Mouse (Mus musculus) cerebellum, adult 18-20 months (tissue): ENCODE results near the gene Axl.
A peak's percentile ranks its signal among the peaks of the same experiment; 100 is the strongest.
"Not testable (repeated sequence)": the region's sequence is repeated elsewhere in the genome, so short reads cannot be mapped to it uniquely, and the experiment has no call there.

Source experiments
- DNase-seq, 2 experiments: peaks; one replicate each; pipeline ENCODE4 v3.0.0; 2021

Axl gene

GRCm38 (mm10) chr7:25792966-25793365 lies 4.5 kb upstream of the Axl start:
- not testable (repeated sequence) for DNase-seq

DNA sequence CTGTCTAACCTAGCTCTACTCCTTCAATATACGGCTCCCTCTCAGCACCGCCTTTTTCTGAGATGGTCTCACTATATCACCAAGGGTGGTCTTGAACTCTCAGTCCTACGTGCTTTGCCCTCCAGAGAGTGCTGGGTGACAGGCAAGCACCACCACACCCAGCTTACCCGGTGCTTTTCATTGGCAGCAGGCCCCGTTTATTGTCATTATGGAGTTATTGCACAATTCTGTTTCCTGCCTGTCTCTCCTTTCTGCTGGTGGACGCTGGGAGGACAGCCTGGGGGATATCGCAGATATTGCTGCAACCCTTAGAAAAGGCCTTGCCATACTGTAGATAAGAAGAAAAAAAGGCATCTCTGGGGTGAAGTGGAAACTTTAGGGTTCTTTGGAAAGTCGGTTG lies 2.1 kb upstream of the Axl start:
- DNase-seq: no peak

- DNase-seq: no peak
Measured at GRCm38 (mm10) chr7:25789129-25789440, 580 bp upstream of the Axl start.

DNA sequence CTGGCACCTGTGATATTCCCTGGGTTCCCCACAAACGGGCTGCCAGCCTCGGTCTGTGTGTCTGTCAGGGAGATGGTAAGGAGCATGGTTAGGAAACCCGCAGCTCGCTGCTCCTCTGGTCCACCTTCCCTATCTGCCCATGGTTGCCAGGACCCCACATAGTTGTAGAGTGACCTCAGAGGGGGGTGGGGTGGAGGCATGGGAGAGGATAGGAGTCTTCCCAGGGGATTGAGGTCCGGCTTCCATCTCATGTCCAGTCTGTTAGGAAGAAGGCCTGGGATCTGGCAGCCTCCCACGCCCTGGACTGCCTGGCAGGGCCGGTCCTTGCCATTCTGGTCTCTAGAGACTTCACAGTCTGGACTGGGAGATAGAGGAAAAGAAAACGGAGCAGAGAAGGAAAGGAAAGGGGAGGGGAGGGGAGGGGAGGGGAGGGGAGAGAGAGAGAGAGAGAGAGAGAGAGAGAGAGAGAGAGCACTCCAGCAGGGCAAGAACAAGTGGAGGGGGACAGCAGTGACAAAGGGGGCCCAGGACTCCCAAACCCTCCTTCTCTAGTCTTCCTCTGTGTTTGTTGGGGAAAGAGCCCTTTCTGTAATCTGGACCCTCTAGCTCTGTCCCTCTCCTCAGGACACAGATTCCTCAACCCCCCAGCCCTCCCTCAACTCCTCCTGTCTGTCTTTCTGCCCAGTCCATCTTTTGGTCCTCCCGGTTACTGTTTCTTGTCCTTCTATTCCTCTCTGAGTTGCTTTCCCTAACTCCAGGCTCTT lies 867 bp downstream of the Axl start:
- no peak for DNase-seq

- no peak for DNase-seq
Measured at GRCm38 (mm10) chr7:25786974-25787373, 1.5 kb downstream of the Axl start.

GRCm38 (mm10) chr7:25785752-25786151 lies 2.8 kb downstream of the Axl start:
- no peak for DNase-seq

DNA sequence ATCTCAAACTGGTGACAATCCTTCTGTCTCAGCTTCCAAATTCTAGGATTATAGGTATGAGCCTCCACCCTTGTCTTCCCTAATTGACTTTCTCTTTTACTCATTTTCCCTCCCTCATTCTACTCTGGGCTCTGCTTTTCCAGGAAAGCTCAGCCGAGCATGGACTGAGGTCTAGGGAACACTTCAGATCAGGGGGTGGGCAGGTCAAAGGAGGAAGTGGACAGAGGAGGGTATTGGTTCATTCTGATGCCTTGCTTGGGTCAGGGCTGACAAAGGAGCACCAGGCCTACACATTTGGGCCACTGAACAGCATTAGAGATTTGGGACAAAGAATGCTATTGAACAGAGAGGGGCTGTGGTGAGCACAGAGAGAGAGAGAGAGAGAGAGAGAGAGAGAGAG lies 3.7 kb downstream of the Axl start:
- no peak for DNase-seq

GRCm38 (mm10) chr7:25783746-25784145 lies 4.8 kb downstream of the Axl start:
- DNase-seq: no peak

- DNase-seq: no peak
Measured at GRCm38 (mm10) chr7:25782744-25783143, 5.8 kb downstream of the Axl start.

DNA sequence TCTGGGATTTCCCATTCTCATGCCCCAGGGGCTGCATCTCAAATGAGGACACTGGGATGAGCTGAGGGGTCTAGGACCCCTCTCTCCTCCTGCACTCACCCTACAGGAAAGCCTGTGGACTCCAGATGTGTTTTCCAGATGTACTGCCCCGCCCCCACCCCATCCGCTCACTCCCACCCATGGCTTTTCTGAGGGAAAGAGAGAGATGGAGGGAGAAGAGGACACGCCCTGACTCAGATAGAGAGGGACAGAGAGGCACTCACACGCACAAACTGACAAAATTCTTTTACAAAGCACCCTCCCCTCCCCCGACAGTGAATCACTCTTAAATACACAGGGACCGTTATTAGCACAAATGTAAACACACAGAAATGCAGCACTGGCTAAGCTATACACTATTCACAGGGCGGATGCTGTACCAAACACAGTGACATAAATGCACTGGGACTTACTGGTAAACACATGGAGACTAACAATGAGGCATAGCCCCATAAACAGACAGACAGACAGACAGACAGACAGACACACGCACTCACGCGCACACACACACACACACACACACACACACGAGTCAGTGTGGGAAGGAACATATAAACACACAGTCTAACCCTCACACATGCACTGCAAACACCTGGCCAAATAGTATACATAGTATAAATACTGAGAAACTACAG lies 6.4 kb downstream of the Axl start:
- DNase-seq: no peak

DNA sequence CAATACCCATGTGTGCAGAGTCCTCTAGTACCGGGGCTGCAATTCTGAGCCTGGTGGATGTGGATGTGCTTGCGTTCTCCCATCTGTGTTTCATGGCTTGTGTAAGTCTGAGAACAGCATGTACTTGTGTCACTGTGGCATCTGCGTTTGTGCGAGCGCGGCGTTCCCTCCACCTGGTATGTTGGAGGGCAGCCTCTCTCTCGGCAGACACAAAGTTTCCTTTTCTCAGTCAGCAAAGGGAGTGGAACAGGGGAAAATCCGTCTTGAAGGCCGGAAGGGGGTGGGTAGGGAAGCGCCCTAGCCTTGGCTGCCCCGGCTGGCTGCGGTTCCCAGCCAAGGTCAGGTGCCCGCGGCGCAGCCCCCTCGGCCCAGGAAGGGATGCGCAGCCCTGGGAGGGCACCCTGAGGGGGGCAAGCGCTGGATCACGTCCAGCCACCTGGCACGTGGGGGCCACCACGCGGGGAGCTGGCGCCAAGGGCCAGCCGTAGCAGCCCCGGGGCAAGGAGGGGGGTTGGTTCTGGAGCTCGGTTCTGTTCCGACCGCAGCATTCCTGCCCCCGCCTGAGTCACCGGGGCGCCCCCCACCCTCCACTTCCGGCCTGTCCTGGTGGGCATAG lies 7.1 kb downstream of the Axl start:
- no peak for DNase-seq

DNA sequence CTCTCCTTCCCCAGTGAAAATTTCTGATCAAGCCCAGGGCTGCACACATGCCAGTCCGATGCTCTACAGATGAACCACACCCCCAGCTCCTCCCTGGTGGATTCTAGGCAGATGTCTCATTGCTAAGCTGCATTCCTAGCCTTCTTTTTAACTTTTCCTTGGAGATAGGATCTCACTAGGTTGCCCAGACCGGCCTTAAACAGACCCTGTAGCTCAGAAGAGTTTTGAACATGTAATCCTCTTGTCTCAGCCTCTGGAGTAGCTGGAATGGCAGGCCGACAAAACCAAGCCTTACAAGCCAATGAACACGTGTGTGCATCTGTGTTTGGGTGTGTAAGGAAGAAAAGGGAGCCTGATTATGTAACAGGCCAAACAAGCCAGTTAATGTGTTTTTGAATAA lies 7.8 kb downstream of the Axl start:
- DNase-seq: no peak

GRCm38 (mm10) chr7:25780021-25780420 lies 8.5 kb downstream of the Axl start:
- DNase-seq: no peak

- DNase-seq: no peak
Measured at GRCm38 (mm10) chr7:25768229-25768628, 20.3 kb downstream of the Axl start.

GRCm38 (mm10) chr7:25766108-25766507 lies 22.4 kb downstream of the Axl start:
- DNase-seq: no peak

DNA sequence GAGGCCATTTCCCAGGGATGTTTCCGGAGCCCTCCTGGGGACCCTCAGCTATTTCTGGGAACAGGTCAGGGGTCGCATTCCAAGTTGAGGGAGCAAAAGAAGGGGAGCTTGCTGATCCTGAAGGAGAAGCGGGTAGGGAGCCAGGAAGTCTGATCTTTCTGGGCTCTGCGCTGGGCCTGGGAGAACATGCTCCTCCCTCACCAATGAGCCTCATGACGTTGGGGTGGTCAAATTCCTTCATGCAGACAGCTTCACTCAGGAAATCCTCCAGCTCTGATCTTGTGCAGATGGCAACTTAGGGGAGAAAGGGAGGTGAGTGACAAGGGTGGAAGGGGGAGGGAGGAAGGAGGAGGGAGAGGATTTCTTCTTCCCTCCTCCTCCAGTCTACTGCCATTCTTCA lies 24.3 kb downstream of the Axl start:
- DNase-seq: no peak

- no peak for DNase-seq
Measured at GRCm38 (mm10) chr7:25763678-25764077, 24.8 kb downstream of the Axl start.

DNA sequence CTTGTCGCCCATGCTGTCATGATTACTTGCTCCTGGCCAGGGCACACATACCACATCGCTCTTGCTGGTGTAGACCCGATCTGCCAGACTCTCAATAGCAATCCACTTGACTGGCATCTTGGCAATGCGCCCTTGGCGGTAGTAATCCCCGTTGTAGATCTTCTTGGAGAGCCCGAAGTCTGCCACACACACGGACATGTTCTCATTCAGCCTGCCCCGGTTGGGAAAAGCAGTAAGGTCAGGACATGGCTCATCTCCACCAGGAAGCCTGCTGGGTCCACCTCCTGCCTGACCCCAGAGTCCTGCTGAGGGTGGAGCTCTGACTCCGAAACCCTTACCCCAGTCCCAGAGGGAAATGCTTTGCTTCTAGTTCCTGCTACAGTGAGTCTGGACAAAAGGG lies 27.2 kb downstream of the Axl start:
- no peak for DNase-seq

DNA sequence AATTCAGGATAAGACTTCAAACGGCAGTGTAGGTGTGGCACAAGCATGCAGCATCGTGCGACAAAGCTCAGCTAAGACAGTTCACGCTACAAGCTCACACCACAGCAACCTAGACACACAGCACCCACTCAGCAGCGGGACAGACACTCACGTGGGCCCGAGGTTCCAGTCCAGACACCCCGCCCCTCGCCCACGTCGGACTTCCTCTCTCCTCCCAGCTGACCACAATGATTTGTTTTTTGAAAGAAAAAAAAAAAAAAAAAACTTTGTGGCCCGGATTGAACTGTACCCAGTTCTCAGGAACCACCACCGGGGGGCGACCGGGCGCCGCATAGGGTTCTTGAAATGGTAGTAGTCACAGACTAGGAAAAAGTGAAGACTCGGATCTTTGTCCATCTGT lies 32.5 kb downstream of the Axl start:
- DNase-seq: peak; percentile 82 to 84

GRCm38 (mm10) chr7:25755468-25755833 lies 33.1 kb downstream of the Axl start:
- peak in 1 of 2 experiments; percentile 69 for DNase-seq

DNA sequence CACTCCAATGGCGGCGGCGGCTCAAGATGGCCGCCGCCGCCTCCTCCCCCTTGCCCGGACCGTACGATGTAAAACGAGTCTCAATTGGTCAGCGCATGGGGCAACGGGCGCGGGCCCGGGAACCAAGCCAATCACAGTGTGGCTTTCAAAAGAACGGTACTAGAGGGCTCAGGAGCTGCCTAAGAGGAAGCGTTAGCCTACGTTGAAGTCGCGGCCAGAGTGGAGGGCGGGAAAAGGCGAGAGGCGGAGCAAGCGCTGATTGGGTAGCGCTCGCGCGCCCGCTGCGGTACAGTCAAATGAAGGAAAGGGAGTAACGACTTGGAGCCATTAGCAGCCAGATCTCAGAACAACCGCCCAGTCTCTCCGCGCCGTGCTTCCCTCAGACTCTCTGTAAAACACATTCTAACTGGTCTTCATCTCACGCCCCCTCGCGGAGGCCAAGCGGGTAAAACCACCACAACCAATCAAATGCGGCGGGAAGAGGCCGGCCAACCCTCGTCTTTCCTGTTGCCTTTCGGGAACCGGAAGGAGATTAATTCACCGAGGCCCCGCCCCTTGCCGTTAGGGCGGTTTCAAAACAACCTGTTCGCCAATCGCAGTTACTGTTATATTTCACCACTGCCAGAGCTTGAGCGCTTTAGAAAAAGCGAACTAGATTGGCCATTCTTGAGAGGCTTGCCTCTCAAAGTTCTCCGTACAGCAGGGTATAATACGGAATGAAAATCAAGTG lies 33.6 kb downstream of the Axl start, which contains the start of gene Hnrnpul1:
Gene Hnrnpul1, minus strand, starts transcription at position 20 of the 730 bp plus-strand sequence.
- DNase-seq: peak; percentile 99 to 100

- DNase-seq: no peak
Measured at GRCm38 (mm10) chr7:25754439-25754737, 34.1 kb downstream of the Axl start.

DNA sequence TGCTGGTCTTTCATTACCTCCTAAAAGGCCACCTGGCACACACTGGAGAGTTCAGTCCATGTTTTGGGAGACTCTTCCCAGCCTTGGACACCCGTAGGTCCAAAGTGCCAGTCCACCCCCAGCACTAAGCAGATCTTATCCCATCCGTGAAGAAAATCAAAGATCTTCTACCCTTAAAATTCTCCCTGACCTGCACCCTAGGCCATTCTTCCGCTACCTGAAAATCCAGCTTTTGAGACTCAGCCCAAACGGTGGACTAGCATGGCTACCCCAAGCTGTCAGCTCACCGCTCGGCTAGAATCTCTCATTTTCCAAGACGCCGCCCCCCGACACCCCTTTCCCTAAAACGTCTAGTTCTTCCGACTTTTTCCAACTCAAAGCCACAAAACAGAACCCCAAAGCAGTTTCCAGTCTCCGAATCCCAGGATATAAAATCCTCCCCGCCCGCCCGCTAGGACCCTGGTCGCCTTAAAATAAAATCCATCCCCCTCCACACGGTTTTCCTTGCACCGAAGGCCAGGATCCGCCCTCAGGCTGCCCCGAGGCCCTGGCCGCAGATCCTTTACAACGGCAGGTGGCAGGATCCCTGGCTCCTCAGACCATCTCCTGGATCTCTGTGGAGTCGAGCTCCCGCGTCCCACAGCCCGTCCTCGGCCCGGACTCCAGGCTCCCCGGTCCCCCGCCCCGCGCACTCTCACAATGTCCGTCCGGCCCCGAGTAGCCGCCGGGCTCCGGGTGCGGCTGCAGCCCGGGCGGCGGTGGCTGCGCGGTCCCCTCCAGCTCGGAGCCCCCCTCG lies 34.7 kb downstream of the Axl start:
- peak in 1 of 2 experiments; percentile 60 for DNase-seq
